21 mouse cellular contexts compared by ENCODE assay signal in the genomic region with DNA sequence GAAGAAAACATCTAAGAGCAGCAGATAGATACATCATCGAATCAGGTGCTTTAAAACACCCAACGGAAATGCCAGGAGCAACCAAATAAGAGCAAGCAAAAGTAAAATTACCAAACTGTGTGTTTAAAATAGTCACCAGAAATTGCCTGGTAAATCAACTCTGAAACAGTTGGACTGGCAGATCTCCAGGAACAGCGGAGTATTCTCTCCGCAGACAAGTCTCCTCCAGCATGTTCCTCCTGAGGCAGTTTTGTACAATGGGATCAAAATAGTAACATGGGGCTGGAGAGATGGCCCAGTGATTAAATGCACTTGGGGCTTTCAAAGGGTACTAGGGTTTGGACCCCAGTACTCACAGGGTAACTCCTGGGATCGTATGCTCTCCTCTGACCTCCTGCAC.
A peak's percentile ranks its signal among the peaks of the same experiment; 100 is the strongest.
DNase-seq lines count a peak whose midpoint lies in the region; ATAC-seq lines count a peak whose summit lies in the region.
"Had no signal": no experiment of that assay in that cellular context is flagged by ENCODE, and none has a peak within 500 bp of the region (broad histone marks: within the 10 kb centered on the region; RNA-seq: fewer than 3 reads in every experiment).

No protein-coding gene starts in this region.

- H3K4me3 ChIP-seq in midbrain, embryonic 11.5 days (ENCODE audit: low read depth, low read length), result no peak overlapping the region
- H3K4me3 ChIP-seq: embryonic facial prominence, embryonic 15.5 days; forebrain, embryonic 12.5 days; heart, embryonic 12.5 days; kidney, embryonic 15.5 days; limb, embryonic 10.5 days; liver, embryonic 13.5 days; megakaryocyte, embryonic 14.5 days; neural tube, embryonic 15.5 days had no signal

- H3K36me3 ChIP-seq in midbrain, embryonic 11.5 days (ENCODE audit: control insufficient read depth, insufficient read depth, low read length), result no peaks in the 10 kb centered on the region
- H3K36me3 ChIP-seq: embryonic facial prominence, embryonic 15.5 days; forebrain, embryonic 12.5 days; G1E; heart, embryonic 12.5 days; kidney, embryonic 15.5 days; limb, embryonic 10.5 days; liver, embryonic 13.5 days; neural tube, embryonic 15.5 days had no signal

- DNase-seq in left cerebral cortex, postnatal 14 days (ENCODE audit: low spot score in 2 of 2), result peak; percentile 12 to 21
- no peak for DNase-seq in left cerebral cortex, adult 8-10 months (ENCODE audit: low spot score in 2 of 2)
- peak; percentile 15 for DNase-seq in cerebellum, adult 8-10 months
- DNase-seq in cerebellum, postnatal 36 days, result peak; percentile 9 to 26
- peak; percentile 12 to 48 for DNase-seq in layer of hippocampus, postnatal 14 days (ENCODE audit: low spot score in 2 of 2)
- DNase-seq in thymus, postnatal 10 days (ENCODE audit: low spot score in 2 of 2), result no peak
- DNase-seq in heart, postnatal 36 days, result no peak
- DNase-seq in midbrain, embryonic 11.5 days (ENCODE audit: low spot score, missing footprints), result no peak
- DNase-seq: adrenal gland, adult 2 months; gastrocnemius, postnatal 14 days; heart, postnatal 4 days; liver, embryonic 13.5 days; thymus, postnatal 4 days had no signal

- no peak overlapping the region for H3K4me2 ChIP-seq in midbrain, embryonic 11.5 days
- H3K4me2 ChIP-seq: embryonic facial prominence, embryonic 15.5 days; forebrain, embryonic 12.5 days; heart, embryonic 12.5 days; kidney, embryonic 15.5 days; liver, embryonic 13.5 days; neural tube, embryonic 15.5 days had no signal

- no peaks in the 10 kb centered on the region for H3K4me1 ChIP-seq in midbrain, embryonic 11.5 days (ENCODE audit: control insufficient read depth, insufficient read depth, low read length)
- H3K4me1 ChIP-seq: embryonic facial prominence, embryonic 15.5 days; forebrain, embryonic 12.5 days; heart, embryonic 12.5 days; kidney, embryonic 15.5 days; limb, embryonic 10.5 days; liver, embryonic 13.5 days; megakaryocyte, embryonic 14.5 days; neural tube, embryonic 15.5 days had no signal

- H3K9me3 ChIP-seq in midbrain, embryonic 11.5 days (ENCODE audit: control insufficient read depth, low read length), result no peaks in the 10 kb centered on the region
- H3K9me3 ChIP-seq: embryonic facial prominence, embryonic 15.5 days; forebrain, embryonic 12.5 days; G1E; kidney, embryonic 15.5 days; limb, embryonic 10.5 days; liver, embryonic 13.5 days; megakaryocyte, embryonic 14.5 days; neural tube, embryonic 15.5 days had no signal

- no peak overlapping the region for H3K27ac ChIP-seq in midbrain, embryonic 11.5 days (ENCODE audit: low read depth, low read length)
- H3K27ac ChIP-seq: embryonic facial prominence, embryonic 15.5 days; forebrain, embryonic 12.5 days; kidney, embryonic 15.5 days; limb, embryonic 10.5 days; liver, embryonic 13.5 days; neural tube, embryonic 15.5 days had no signal

- no peaks in the 10 kb centered on the region for H3K27me3 ChIP-seq in midbrain, embryonic 11.5 days (ENCODE audit: control insufficient read depth, insufficient read depth, low read length)
- H3K27me3 ChIP-seq: embryonic facial prominence, embryonic 15.5 days; forebrain, embryonic 12.5 days; heart, embryonic 12.5 days; kidney, embryonic 15.5 days; liver, embryonic 13.5 days; megakaryocyte, embryonic 14.5 days; neural tube, embryonic 15.5 days had no signal

- intact Hi-C loops in left cerebral cortex, postnatal 14 days (cut with DNase I), result no loop called here
- intact Hi-C loops in heart, postnatal 36 days (cut with DNase I), result no loop called here

- no peak overlapping the region for H3K9ac ChIP-seq in midbrain, embryonic 11.5 days (ENCODE audit: low read length)
- H3K9ac ChIP-seq: embryonic facial prominence, embryonic 15.5 days; forebrain, embryonic 12.5 days; heart, embryonic 12.5 days; kidney, embryonic 15.5 days; liver, embryonic 13.5 days; neural tube, embryonic 15.5 days had no signal

- ATAC-seq in midbrain, embryonic 11.5 days (ENCODE audit: low FRiP score), result no peak

- 87% methylated on average over 5 of the region's 5 CpGs for WGBS in midbrain, embryonic 11.5 days

Comparison
In these comparisons a context has a peak if more than half of its experiments do, and no peak if none do; other contexts are left out.
1. DNase-seq: peak in left cerebral cortex, postnatal 14 days (2 of 2), cerebellum, adult 8-10 months (single experiment), cerebellum, postnatal 36 days (2 of 2) and layer of hippocampus, postnatal 14 days (2 of 2); none in left cerebral cortex, adult 8-10 months (0 of 2), thymus, postnatal 10 days (0 of 2), heart, postnatal 36 days (0 of 2) and midbrain, embryonic 11.5 days (single experiment).